Mouse (Mus musculus) thymus, postnatal 4 days (tissue): ENCODE measurements around the gene Gm48551.
A peak's percentile ranks its signal among the peaks of the same experiment; 100 is the strongest.

Source experiments
- DNase-seq: peaks from one replicate; pipeline ENCODE4 v3.0.0; 2021

Gene Gm48551

DNA sequence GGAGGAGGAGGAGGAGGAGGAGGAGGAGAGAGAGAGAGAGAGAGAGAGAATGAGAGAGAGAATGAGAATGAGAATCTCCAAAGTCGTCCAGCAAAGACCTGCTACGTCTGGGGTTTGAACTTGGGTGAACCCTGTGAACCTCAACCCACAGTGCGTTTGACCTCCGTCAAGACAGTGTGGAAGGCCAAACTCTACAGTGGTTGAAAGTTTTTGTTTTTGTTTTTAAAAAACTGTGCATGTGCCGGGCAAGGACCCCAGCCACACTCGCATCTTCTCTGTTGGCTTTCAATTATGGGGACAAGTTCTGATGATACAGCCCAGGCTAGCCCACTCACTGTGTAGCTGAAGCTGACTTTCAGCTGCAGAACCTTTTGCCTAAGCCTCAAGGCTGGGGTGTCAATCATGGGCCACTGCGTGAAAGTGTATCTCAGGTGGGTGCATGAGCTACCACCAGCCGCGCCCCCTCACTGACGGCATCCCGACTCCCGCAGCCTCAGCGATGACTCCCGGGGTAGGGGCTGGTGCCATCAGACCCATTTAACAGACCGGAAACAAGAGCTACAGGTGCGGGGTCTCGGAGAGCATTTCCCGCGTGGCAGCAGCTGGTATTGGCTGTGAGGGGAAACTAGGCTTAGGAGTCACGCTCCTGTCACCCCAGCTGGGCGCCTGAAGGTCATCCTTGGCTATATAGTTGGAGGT, 48.1 kb downstream of the Gm48551 start:
- DNase-seq, result peak; percentile 42

DNA sequence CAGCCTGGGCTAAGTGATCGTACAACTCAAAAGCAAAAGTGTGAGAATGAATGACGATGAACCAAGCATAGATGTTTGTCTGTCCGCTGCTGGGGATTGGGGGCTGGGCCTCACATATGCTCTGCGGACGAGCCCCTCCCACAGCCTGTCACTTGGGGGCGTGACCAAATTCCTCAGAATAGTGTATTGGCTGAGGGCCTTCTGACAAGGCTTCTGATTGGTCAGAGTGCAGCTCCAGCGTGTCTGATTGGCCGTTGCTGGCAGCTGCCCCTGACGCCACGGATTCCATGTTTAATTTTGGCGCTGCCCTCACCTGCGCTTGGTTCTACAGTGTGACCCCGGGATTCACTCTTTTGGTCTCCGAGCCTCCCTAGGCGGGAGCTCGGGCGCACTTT, 48.6 kb downstream of the Gm48551 start:
- peak; percentile 90 for DNase-seq

DNA sequence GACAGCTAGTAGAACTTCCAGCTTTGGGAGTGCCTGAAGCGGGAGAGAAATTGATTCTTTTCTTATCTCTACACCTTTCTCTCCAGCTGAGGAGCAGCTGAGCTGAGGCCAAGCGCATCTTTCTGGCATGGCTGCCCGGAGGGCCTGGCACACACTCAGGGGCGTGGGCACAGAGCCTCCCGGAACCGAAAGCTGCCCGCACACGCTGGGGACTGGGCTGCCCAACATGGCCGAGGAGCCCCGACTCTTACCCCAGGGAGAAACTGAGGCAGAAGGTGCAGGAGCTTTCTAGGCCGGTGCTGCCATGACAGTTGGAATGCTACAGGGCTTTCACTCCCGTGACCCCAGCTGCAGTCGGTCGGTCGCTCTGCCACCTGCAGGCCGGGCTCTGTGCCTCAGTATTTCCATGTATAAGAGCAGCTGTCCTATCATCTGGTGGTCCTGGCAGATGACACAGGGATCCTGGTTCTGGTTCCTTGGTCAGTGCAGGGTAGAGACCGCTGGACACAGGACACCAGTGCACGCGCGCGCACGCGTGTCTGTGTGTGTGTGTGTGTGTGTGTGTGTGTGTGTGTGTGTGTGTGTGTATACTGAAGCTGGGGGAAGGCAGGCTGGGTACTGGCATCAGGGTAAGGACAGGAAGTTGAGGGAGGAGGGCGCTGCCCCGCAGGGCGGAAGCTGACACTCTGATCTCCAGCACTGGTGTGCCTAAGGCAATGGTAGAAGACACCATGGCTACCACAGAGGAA, 49.4 kb downstream of the Gm48551 start:
- DNase-seq, result peak; percentile 49

DNA sequence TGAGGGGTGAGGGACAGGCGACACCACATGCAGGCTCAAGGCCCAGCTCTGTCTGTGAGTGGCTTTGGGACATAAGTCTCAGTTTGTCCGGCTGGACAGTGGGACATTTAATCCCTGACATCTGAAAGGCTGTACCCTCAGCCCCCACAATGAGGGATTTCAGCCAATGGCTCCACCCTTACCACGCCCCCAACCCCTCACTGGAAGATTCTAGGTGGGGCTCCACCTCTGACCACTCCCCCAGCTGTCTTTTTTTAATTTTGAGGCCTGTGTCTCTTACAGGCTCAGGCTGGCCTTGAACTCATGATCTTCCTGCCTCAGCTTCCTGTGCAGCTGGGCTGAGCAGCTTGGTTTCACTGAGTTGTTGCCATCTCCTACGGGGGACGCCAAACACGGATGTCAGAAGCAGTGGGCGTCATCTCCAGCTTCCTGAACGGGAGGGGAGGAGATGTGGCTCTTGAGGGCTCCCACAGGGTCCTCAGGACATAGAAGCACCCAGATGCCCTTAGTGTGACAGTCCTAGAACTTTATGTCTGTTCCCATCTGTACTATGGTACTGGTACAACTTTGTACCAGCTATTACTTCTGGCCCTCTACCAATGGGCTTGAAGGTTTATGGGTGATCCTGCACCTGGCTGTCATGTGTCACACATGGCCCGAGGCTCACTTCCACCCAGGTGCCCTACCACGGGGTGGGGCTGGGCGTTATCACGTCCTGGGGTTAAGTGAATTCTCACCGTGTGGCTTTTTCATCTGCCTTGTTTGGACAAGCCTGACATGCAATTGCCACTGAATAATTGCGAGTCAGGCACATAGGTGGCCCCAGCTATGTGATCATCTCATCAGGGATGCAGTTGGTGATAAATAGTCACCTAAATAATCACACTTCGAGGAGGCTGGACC, 50.3 kb downstream of the Gm48551 start:
- peak; percentile 43 for DNase-seq

DNA sequence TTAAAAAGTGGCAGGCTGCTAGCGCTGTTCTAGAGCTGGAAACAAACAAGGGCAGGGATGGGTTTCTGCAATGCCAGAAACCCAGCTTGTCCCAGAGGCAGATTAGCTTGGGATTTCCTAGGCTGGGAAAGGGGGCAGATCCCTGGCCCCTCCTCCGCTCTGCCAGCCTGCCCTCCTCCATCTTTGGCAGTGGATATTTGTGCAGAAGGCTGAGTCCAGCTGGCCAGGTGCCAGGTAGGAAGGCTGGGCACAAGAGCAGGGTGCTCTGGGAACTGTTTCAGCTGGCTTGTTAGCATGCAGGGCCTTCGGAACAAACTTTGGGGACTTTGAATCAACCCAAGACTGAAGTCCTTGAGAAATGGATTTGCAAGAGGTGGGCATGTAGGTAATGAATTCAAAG, 51.2 kb downstream of the Gm48551 start:
- DNase-seq, result peak; percentile 7

DNA sequence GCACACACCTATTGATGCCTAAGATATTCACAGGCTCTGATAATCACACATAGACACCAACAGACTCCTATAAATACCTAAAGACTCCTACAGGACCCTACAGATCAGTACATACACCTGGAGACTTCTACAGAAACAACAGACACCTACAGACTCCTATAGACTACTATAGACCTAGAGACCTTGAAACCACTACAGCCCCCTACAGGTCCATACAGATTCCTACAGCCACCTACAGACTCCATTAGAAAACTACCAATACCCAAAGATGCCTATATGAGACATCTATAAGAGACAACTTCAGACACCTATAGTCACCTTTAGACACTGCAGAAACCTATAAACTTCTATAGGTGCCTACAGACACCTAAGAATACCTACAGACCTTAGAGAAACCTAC, 56.8 kb downstream of the Gm48551 start:
- peak; percentile 5 for DNase-seq
